Mouse (Mus musculus): ENCODE results near the gene Rab11fip4. TPM values are rescaled to one million over a fixed set of nuclear protein-coding genes. Genes with fewer than 3 reads are reported as not detected.

Gene Rab11fip4
- total RNA-seq, 2 experiments from 2014 or later = 142 to 144 TPM

GRCm38 (mm10) chr11:79730462-79730861 lies 139.4 kb downstream of the Rab11fip4 start:
- intact Hi-C loops (cut with DNase I) = no loop called here
- DNase-seq = no peak

DNA sequence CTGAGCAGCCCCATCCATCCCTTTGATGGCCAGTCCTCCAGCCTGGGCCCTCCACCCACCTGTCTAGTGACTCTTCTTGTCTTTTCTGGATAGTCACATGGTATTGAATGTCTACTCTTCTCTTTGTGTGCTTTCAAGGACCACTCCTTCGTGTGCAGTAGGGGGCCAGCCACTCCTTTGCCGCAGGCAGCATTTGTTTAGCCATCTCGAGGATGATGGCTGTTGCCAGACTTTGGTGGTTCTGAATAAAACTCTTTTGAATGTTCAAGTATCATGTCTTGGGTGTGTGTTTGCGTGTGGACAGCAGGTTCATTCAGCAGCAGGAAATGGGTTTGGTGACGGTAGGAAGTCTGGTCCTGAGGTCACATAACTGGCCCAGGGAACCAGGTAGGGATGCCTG lies 140.5 kb downstream of the Rab11fip4 start:
- DNase-seq = no peak
- intact Hi-C loops (cut with DNase I) = no loop called here

DNA sequence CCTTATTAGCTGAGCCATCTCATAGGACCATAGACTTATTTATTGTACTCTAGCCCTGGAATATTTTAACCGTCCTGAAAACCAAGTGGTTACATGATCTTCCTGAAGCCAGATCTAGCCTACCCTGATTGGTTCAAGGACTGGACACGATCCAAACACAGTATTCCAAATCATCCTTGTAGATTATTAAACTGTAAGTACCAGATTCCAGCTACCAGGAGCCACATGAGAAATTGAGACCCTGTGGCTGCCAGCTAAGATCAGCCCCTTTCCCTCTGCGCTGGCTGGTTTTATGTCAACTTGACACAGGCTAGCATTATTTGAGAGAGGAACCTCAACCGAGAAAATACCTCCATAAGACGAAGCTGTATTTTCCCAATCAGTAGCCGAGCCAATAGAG lies 142.0 kb downstream of the Rab11fip4 start:
- intact Hi-C loops (cut with DNase I) = no loop called here
- no peak for DNase-seq

GRCm38 (mm10) chr11:79736232-79737006 lies 145.4 kb downstream of the Rab11fip4 start:
- intact Hi-C loops (cut with DNase I) = no loop called here
- DNase-seq = no peak

- intact Hi-C loops (cut with DNase I) = no loop called here
- DNase-seq = no peak
These were observed 146.2 kb downstream of the Rab11fip4 start for GRCm38 (mm10) chr11:79737126-79737697.

- DNase-seq = no peak
These were observed 147.0 kb downstream of the Rab11fip4 start for GRCm38 (mm10) chr11:79737865-79738502.

GRCm38 (mm10) chr11:79738725-79739558 lies 147.9 kb downstream of the Rab11fip4 start:
- peak; percentile 62 for DNase-seq
- intact Hi-C loops (cut with DNase I) = no loop called here

More at GRCm38 (mm10) chr11:79737865-79738502, 147.0 kb downstream of the Rab11fip4 start:
- intact Hi-C loops (cut with DNase I) = no loop called here

DNA sequence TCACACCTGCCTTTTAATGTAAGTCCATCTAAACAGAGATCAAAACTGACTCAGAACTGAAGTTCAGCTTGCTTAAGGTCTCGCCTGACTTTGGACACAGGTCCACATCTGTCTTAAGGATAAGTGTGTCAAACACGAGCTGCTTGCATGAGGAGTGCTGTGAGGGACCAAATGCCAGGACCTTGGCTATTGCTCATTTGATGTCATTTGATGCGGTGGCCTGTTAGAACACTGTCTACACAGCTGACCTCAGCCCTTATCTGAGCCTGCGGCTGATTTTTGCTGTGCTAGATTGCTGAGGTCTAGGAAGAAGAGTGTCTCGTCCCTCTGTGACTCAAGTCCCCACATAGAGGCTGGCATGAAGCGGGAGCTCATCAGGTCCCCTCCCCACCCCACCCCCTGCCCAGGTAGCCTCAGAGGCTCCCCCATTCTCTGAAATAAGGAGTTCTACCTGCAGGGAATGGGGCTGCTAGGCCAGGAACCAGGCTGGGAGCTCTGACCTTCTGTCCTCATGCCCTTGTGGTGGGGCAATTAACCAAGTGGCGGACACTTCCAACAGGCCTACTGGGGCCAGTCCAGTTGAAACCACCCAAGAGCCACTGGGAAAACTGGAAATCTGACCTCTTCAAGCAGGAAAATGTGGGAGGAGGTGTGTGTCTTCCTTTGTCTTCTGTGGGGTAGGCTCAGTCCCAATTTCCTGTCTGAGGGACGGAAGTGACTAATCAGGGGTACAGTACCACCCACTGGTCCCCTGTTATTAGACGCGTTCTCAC lies 149.9 kb downstream of the Rab11fip4 start:
- intact Hi-C loops (cut with DNase I) = no loop called here
- no peak for DNase-seq

DNA sequence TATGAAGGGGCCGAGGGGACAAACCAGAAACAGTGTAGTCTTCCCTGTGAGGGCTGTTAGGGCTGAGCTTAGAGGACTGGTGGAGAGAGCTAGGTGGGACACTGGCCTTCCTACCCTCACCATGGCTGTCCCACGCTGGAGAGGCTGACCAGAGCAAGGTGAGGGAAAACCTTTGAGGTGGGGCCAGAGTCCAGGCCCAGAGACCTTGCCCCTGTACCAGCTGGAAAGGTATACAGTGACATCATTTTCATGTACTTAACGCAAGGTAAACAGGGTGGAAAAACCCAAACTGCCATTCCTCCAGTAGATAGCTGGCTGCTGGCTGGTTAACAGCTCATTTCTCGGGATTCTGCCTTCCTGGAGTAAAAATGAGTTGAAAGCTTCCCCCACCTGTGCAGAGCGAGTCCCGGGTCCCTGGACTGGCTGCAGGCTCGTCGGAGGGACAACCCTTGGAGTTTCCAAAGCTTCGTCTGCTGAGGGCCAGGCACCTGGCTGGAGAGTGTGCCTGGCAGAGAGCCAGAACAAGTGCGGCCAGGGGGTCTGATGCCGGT lies 155.6 kb downstream of the Rab11fip4 start:
- intact Hi-C loops (cut with DNase I) = no loop called here
- no peak for DNase-seq

Small RNAs within 50 kb of the gene (microRNA-seq; reads per million reads assigned to microRNA genes)
- gene Mir193a (16.9 reads per million, percentile 33 among the genes with 10 or more reads in this experiment), gene Mir365-2 (not detected)

Other genes starting within 250 kb of the Rab11fip4 start
- gene Omg, start 87.1 kb upstream of the Rab11fip4 start, total RNA-seq (2021) = 10 to 100 TPM; 22.2 to 26.0 TPM
- under 1 TPM; 0.60 to 0.79 TPM for gene Evi2b, start 67.5 kb upstream of the Rab11fip4 start, total RNA-seq (2021)
- not detected for gene Evi2, start 60.6 kb upstream of the Rab11fip4 start, total RNA-seq (2021)
- 1 to 10 TPM; 1.6 to 3.4 TPM for gene Evi2a, start 60.6 kb upstream of the Rab11fip4 start, total RNA-seq (2021)